Mouse (Mus musculus): ENCODE data around the gene Olfr1209.

DNA sequence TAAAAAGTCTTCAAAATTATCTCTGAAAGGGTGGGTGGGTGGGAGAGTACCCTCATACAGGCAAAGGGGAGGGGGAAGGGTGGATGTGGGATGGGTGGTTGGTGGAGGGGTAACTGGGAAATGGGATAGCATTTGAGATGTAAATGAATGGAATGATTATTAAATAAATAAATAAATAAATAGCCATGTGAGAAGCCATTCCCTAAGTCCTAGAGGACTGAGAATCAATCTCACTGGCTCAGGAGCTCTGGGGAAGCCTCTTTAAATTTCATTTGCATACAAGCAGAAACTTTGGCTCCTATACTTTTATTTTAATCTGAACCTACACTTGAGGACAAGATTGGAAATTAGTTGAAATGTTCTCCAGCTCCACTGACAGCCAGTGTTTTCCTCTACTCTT lies 38.7 kb upstream of the Olfr1209 start, which contains the start of gene Olfr1212:
- no peak for TF ChIP-seq CTCF (IDR thresholded peaks at IDR 0.05; ENCODE audit: borderline replicate concordance, insufficient read depth, low read depth, low read length)
- TF ChIP-seq POLR2A (IDR thresholded peaks at IDR 0.05; ENCODE audit: borderline replicate concordance, insufficient read depth, low read length), result no peak
